Mouse (Mus musculus): ENCODE measurements around the gene Cacna1s.

The Cacna1s gene

DNA sequence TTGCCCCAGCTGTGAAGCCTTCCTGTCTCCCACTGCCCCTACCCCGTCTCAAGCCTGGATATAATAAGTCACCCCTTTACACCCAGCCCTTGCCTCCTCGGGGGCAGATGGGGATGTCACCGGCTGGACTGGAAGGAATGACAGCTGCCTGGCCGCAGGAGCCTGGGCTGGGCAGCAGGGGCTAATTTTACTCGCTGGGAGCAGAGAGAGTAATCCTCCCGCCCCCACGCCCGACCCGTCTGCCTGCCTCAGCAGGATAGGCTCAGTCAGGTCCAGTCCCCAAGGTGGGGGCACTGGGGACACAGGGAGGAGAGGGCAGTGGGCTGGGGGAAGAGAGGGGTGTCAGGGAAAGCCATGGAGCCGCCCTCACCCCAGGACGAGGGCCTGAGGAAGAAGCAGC is at the start of gene Cacna1s:
Gene Cacna1s (plus strand): TSS at position 204 of the 400 bp plus-strand sequence.
- no peak for DNase-seq (ENCODE audit: low spot score)

DNA sequence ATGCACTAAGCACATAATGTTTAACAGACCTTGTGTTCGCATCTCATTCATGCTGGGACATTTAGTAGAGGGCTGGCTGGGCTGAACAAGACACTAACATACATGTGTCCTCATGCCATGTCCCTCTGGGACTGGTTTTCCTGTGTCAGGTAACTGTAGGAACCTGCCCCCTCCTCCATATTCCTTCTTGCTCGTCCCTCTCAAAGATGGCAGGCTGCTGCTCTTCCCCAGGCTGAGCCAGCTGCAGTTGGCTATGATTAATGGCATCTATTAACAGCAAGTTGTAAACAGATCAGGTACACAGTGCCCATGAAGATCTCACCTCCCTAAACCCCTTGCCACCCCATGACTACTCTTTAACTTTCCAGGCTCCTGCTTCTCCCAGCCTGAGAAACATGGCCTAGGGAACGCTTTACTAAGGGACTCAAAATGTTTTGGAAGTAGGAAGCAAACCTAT is 46.2 kb upstream of the Cacna1s start, which contains the start of gene Igfn1:
Gene Igfn1 (minus strand): TSS at position 51 of the 457 bp plus-strand sequence.
- no peak for DNase-seq (ENCODE audit: low spot score)

DNA sequence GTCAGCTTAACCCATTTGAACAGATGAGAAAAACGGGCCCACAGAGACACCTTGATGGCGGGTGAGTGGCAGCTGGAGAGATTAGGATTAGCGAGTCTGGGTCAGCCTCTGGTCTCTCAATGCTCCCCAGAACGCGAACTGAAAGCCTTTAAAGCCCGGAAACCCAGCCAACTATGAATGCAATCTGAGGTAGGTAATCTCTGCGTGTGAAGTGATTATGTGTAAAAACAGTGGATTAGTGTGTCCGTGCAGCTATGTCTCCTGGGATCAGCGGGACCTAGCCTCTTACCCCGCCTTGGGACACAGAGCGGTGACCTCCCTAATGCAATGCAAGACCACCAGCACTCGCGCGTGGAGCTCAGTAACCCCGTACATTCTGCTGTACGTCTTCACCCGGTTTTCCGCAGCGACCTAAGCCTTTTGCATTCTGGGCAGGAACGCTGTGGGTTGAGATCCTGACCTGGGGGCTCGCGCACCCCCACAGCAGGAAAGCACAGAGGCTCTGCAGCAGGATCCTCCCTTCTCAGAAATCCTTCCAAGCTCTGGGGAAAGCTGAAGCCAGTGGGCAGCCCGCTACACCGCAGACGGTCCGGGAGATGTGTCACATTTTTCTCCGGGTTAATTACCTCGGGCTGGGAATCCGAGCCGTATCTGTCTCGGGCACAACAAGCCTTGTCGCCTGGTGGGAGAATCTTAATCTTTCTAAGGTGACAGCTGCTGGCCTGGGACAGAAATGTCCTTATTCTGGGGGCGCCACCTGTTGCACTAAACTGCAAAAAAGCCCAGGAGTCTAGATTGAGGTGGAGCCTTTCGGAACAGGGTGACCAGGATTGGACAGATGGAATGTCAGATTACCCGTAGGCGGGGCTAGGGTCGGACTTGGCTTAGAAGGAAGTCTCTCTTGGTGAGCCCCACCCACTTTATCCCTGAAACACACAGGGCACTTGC is 45.1 kb upstream of the Cacna1s start, which contains the start of gene Tmem9:
Gene Tmem9 (plus strand): TSS at position 940 of the 948 bp plus-strand sequence.
- DNase-seq (ENCODE audit: low spot score): peak; percentile 71

DNA sequence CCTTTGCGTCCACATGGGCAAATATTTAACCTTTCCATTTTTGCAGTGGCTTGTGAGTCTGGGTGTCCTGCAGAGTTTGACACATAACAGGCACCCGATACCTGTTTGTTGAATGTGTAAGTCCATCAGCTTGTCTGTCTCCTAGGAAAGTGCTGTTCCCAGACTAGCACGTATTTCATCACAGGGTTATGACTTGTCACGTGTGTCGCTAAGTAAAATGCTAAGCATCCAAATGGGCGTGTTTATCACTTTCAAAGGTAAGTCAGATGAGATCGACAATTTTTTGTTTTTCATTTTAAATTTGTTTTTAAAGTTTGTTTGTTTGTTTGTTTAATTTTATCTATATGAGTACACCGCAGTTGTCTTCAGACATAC is 44.4 kb upstream of the Cacna1s start:
- DNase-seq (ENCODE audit: low spot score): no peak

DNA sequence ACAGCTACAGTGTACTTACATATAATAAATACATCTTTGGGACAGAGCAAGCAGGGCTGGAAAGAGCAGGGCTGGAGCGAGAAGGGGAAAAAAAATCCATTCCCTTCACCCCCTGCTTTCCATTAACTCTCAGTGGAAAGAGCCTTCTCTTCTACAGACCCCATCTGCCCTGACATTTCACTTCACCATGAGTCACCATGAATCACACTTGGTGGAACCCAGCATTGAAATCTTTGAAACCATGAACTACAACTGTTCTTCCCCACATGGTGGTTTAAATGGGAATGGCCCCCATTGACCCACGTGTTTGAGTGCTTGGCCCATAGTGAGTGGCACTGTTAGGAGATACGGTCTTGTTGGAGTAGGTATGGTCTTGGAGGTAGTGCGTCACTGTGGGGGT is 42.3 kb upstream of the Cacna1s start:
- DNase-seq (ENCODE audit: low spot score): no peak

DNA sequence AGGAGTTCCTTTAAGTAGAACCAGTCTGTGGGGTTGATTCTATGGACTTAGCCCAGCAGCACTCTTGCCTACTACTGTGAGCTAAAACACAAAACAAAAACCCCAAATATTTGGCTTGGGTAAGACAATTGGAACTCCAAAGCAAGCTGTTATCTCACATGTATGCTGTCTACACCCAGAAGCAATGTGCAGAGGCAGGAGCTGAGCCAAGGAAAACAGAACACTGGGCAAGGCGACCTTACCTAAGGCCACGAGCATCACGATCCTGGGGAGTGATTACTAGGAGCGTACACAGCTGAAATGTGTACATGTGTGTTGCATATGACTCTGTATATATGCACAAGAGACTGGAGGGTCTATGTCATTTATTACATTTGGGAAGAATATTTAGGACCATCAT is 39.0 kb upstream of the Cacna1s start:
- no peak for DNase-seq (ENCODE audit: low spot score)

DNA sequence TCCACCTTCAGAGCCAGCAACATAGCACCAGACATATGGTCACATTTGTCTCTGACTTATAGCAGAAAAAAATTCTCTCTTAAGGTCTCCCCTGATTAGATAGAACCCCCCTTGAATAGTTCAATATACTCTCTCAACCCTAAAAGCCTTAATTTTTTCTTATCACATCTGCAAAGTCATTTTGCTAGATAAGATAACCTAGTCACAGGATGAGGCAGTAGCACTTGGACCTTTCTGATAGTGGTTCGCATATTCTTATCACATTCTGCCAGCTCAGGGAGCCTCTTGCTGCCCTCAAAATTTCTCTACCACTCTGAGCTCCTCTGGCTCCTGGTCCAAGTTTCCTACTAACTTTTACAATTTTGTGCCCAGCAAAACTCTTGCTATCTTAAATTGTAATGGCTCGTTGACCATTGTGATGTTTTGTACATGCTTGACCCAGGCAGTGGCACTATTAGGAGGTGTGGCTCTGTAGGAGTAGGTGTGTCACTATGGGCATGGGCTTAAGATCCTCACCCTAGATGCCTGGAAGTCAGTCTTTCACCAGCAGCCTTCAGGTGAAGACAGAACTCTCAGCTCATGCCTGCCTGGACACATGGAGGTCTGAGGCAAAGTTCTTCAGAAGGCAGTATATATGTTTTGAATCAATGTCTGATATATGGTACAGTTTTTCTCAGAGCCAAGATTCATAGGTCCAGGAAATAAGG is 37.6 kb upstream of the Cacna1s start:
- DNase-seq (ENCODE audit: low spot score): no peak

DNA sequence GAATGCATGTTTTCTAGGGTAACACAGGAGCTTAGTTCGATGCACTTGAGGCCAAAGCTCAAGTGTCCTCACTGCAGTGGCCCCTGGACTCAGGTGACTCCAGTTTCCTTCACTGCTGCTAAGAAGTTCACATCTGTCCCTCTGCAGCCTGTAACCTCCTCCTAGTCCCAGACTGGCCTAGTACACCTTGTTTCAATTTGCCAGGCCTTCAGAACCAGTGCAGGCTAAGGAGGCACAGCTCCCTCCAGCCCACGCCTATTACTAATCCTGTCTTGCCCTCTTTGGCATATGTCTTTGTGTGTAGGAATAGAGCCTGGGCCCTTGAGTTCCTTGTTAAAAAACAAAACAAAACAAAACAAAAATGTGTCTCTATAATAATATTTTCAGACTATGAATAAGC is 35.2 kb upstream of the Cacna1s start:
- no peak for DNase-seq (ENCODE audit: low spot score)

DNA sequence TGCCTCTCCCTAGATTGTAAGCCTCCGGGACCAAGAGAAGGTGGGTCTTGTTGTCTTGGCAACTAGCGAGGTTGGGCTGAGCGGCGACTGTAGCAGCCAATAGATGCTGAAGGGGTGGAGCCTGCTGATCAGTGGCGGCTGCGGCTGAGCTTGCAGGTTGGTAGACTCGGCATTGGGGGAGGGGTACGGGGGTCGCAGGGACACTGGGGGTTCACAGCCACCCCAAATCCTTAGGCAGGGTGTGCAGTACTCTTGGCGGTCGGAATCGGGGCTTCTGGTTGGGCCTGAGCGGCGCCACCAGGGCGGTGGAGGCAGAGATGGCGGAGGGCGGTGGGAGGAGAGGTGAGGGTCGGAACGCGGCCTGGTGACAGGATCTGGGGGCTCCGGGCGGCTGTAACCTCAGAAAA is 34.6 kb upstream of the Cacna1s start:
- peak; percentile 87 for DNase-seq (ENCODE audit: low spot score)

DNA sequence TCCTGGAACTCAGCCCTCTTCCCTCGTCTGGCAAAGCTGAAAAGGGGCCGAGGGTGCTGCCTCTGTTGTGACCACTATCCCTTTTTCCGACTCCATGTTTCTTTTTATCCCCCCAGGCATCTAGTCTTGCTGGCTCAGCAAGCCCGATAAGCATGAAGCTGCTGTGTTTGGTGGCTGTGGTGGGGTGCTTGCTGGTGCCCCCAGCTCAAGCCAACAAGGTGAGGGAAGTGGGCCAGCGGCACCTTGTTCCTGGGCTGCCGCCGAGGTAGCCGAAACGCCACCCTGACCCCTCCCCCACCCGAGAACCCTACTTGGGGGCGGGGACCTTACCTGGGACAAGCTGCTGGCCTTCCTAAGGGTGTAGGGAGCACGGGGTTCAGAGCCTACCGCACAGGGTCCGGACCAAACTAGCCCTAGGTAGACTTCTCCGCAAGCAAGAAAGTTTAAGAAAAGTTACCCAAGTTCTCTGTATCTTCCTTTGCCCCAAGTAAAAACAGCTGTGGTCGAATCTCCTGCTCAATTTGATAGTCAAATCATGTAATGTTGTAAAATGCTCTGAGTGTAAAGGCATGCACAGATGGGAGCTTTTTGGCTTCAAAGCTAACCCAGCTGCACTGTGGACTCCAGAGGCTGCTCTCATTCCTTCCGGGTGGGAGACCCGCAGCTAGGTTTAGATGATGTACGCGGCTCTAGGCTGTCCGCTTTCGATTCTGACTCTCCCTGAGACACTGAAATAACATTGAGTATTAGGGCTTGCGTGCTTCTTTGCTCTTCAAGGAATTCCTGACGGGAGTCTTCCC is 34.0 kb upstream of the Cacna1s start:
- DNase-seq (ENCODE audit: low spot score): peak; percentile 32

DNA sequence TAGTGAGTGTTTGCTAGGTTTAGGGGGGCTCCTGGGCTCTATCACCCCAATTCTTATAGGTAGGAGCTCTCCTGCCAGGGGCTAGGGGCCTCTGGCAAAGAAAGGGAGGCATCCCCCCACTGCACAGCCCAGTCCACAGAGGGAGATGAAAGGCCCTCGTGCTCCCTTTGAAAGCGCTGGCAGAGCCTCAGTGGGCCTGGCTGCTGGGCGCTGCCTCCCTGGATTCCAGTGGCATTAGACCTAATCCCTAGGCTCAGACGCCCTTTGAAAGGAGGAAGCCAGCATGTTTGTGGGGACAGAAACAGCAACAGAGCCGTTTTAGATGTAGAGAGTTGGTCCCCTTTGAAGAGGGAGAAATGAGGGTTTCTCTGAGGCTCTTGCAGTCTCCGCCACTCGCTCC is 22.3 kb upstream of the Cacna1s start:
- no peak for DNase-seq (ENCODE audit: low spot score)

DNA sequence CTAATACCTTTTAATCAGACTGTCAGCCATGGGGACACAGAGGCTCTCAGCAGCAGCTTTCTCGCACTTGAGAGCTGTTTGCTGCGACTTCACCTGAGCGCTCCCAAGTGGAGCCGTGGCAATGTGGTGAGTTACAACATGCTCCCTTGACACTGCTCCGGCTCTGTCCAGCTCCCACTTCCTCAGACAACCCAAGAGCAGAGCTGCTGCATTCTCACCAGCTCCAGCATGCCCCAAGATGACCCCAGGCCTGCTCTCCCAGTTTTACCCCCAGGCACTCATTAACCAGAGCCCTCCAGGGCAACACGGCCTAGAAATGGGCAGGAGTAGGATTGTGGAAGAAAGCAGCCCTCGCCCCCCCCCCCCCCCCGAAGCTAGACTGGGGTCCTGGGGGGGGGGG is 20.9 kb upstream of the Cacna1s start:
- DNase-seq (ENCODE audit: low spot score): no peak

DNA sequence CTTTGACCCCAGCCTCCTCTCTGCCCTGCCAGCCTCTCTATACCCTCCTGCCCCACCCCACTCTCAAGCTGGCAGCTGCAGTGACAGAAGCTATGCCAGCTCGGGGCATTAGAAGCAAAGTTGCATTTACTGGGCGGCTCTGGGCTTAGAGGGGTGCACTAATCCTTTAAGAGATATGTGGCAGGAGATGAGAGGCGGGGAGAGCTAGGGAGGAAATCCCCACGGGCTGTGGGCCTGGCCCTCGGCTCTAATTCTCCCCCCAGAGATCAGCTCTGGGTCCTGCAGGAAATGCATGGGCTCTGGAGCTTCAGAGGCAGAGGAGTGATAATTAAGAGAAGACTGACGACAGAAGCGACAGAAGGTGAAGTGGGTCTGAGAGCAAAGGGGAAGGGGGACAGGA is 19.6 kb upstream of the Cacna1s start:
- DNase-seq (ENCODE audit: low spot score): no peak

DNA sequence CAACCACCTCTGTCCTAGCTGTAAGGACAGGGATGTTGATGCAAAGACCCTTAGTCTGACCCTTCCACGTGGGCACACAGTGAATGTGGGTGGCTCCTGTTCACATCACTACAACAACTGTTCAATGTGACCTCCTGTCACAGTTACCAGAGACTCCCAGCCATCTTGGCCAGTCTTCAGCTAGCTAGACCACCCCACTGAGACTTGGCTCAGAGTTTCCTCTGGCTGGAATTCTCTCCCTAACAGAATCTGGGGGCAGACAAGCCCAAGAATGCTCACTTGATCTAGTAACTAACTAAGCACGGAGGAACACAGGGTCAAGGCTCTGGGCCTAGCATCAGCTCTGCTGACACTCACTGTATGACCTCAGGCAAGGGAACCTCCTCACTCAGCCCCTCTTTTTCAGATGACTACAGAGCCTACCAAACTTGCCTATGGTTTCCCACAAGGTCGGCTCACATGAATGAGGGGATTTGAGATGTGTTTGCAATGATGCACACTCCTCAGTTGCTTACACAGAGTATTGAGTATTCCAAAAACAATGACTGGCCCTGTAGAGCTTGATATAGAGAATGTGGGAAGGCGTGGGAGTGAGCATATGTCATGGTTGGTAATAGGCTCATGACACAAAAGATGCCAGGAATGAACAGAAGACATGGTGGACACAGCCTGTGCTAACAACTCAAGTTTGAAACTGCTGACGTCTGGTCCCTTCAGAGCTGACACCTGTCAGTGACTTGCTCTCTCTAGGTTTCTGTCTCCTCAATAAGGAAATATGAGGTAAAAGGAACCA is 13.6 kb upstream of the Cacna1s start:
- no peak for DNase-seq (ENCODE audit: low spot score)

DNA sequence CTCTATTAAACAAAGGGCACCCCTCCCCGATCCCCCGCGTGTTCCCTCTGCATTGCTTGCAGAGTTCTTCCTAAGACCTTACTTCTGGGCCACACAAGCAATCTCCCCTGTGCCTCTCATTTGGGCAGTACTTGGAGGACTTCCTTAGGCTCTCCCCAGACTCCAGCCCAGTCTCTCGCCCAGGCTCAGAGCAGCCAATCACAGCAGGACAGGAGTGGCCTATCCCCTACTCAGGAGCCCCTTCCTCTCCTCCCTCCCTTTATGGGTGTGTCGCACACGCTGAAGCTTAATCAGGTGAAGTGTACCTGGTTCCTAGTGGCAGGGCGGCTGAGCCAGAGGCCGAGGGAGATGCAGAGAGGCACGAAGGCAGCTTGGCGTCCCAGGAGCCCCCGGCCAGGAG is 12.1 kb upstream of the Cacna1s start:
- DNase-seq (ENCODE audit: low spot score): no peak

DNA sequence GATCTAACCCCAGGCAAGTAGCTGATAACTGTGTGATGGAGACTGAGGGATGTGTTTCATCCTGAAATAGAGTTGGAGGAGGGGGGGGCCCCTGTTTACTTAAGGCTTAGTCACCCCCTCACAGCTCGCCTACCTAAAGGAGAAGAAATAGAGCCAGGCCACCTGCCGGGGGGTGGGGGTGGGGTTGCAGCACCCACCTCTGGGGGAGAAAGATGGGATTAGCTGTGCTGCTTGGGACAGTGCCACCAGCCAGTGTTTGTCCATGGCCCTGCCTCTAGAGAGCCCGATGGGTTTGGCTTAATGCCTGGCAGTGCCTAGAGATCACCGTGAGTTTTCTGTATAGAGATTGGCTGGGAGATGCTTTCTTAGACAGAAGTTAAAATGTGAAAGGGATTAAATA is 11.7 kb upstream of the Cacna1s start:
- no peak for DNase-seq (ENCODE audit: low spot score)

DNA sequence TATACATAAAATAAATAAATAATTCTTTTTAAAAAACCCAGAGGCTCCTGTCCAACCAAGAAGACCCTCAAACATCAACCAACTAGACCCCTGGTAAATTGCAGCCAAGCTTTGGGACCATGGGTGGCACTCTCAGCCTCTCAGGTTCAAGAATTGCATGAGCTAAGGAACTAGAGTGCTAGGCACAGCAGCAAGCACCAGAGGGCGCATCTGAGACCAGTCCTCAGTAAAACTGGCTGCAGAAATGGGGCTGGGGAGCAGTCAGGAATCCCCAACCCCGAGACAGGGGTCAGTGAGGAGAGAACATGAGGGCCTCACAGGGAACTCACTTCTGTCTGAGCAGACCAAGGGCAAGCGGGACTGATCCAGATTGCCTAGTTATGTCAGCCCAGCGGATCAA is 6.8 kb upstream of the Cacna1s start:
- peak; percentile 50 for DNase-seq (ENCODE audit: low spot score)

DNA sequence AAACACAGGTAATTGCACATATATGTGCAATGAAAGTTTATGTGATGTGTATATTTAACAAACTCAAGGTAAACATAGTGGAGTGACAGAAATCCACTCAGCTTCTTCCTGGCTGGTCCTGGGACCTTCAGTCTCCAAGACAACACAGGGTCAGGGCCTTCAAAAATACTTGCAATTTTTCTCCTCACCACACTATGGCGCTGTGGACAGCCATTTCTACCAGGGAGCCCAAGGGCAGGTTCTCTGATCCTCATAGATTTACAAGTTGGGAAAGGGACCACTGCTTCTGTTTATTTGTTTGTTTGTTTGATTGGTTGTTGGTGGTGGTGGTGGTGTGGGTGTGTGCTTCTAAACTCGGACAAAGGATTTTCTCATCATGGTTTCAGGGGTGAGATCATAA is 5.1 kb upstream of the Cacna1s start:
- DNase-seq (ENCODE audit: low spot score): no peak

DNA sequence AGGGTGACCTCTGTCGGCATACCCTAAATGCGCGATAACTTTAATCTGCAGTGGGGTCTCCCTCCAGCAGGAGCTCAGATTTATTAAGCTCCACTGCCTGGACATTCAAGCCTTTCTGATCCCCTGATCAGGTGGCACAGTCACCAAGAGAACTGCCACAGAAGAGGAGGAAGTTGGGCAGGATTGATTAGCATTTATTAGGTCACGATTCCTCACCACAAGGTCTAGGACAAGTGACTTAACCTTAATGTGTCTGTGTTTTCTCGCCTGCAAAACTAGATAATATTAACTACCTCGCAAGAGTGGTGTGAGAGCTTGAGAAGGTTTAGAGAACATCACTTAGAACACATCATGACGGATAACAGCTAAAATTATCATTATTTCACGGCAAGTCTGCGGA is 4.7 kb upstream of the Cacna1s start:
- DNase-seq (ENCODE audit: low spot score): no peak

DNA sequence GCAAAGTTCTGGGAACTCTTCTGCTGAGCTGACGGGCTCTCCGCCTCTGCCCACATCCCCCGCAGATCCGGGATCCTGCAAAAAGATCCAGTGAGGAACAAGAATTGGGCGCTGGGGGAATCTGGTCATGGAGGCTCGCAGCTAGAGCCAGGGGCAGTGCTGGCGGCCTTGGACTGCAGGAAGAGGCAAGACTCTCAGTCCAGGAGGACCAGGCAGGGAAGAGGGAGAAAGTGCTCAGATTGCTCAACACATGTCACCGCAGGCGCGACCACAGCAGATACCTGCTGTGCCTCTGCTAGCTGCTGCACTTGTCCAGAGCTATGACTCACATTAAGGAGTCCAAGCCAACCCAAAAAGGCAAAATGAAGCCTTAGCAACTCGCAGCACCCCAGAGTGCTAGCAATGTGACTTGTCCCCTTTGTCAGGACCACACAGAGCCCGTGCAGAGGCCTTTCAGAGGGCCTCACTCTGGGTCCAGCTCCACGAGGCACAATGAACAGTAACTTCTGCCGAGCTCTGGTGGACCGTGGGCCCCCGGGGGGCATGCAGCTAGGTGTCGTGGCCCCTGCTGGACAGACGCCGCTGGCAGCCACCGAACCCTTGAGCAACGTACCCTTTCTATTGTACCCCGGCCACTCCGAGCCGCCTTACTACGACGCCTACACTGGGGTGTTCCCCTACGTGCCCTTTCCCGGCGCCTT is 2.1 kb upstream of the Cacna1s start, which contains the start of gene Ascl5:
Gene Ascl5 (plus strand): TSS at position 493 of the 701 bp plus-strand sequence.
- no peak for DNase-seq (ENCODE audit: low spot score)

DNA sequence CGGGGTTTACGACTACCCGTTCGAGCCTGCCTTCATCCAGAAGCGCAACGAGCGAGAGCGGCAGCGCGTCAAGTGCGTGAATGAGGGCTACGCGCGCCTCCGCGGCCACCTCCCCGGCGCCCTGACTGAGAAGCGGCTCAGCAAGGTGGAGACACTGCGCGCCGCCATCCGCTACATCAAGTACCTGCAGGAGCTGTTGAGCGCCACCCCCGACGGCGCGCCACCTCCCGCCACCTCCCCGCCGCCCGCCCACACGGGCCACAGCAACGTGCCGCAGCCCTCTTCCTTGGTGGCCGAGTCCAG is 1.6 kb upstream of the Cacna1s start:
- no peak for DNase-seq (ENCODE audit: low spot score)

Data from ovary, postnatal 36 days (tissue).